Mouse (Mus musculus) cerebellum, adult 8-10 months (tissue): ENCODE measurements around the gene Slc1a3.
"Not testable (repeated sequence)": the region's sequence is repeated elsewhere in the genome, so short reads cannot be mapped to it uniquely, and the experiment has no call there.

Experiments used
- DNase-seq: peaks from one replicate; pipeline ENCODE4 v3.0.0; 2022

Slc1a3 gene

GRCm38 (mm10) chr15:8706178-8706577, 4.4 kb downstream of the Slc1a3 start:
- no peak for DNase-seq

GRCm38 (mm10) chr15:8705560-8705959, 5.0 kb downstream of the Slc1a3 start:
- DNase-seq: not testable (repeated sequence)

GRCm38 (mm10) chr15:8697976-8698375, 12.6 kb downstream of the Slc1a3 start:
- no peak for DNase-seq

- no peak for DNase-seq
Measured at GRCm38 (mm10) chr15:8697500-8697899, 13.1 kb downstream of the Slc1a3 start.

- DNase-seq: not testable (repeated sequence)
Measured at GRCm38 (mm10) chr15:8690141-8690540, 20.4 kb downstream of the Slc1a3 start.

- no peak for DNase-seq
Measured at GRCm38 (mm10) chr15:8686846-8687245, 23.7 kb downstream of the Slc1a3 start.

- no peak for DNase-seq
Measured at GRCm38 (mm10) chr15:8685506-8685905, 25.1 kb downstream of the Slc1a3 start.

- no peak for DNase-seq
Measured at GRCm38 (mm10) chr15:8684263-8684662, 26.3 kb downstream of the Slc1a3 start.

GRCm38 (mm10) chr15:8682871-8683270, 27.7 kb downstream of the Slc1a3 start:
- no peak for DNase-seq

- no peak for DNase-seq
Measured at GRCm38 (mm10) chr15:8682421-8682820, 28.1 kb downstream of the Slc1a3 start.

- DNase-seq: no peak
Measured at GRCm38 (mm10) chr15:8681971-8682370, 28.6 kb downstream of the Slc1a3 start.

- DNase-seq: no peak
Measured at GRCm38 (mm10) chr15:8681009-8681408, 29.6 kb downstream of the Slc1a3 start.

GRCm38 (mm10) chr15:8676959-8677358, 33.6 kb downstream of the Slc1a3 start:
- DNase-seq: no peak

GRCm38 (mm10) chr15:8676211-8676691, 34.3 kb downstream of the Slc1a3 start:
- DNase-seq: no peak

GRCm38 (mm10) chr15:8675616-8676015, 34.9 kb downstream of the Slc1a3 start:
- no peak for DNase-seq

GRCm38 (mm10) chr15:8672532-8672931, 38.0 kb downstream of the Slc1a3 start:
- DNase-seq: no peak

- no peak for DNase-seq
Measured at GRCm38 (mm10) chr15:8667849-8668522, 42.6 kb downstream of the Slc1a3 start.

GRCm38 (mm10) chr15:8665675-8666350, 44.8 kb downstream of the Slc1a3 start:
- no peak for DNase-seq

- peak; percentile 5 for DNase-seq
Measured at GRCm38 (mm10) chr15:8663348-8664099, 47.0 kb downstream of the Slc1a3 start.

- DNase-seq: no peak
Measured at GRCm38 (mm10) chr15:8661856-8662255, 48.7 kb downstream of the Slc1a3 start.

GRCm38 (mm10) chr15:8659977-8660376, 50.6 kb downstream of the Slc1a3 start:
- no peak for DNase-seq

- DNase-seq: peak; percentile 11
Measured at GRCm38 (mm10) chr15:8659483-8659971, 51.0 kb downstream of the Slc1a3 start.
